Mouse (Mus musculus): ENCODE results near the gene Calcr.
"Not testable (repeated sequence)": the region's sequence is repeated elsewhere in the genome, so short reads cannot be mapped to it uniquely, and the experiment has no call there.

Gene Calcr

GRCm38 (mm10) chr6:3764230-3764764, at the start of gene Calcr:
Calcr (minus strand) TSS chr6:3764714.
- in situ Hi-C loops (cut with MseI, MboI) = no loop called here

- in situ Hi-C loops (cut with MseI, MboI) = no loop called here
These were observed 3.0 kb upstream of the Calcr start for GRCm38 (mm10) chr6:3767485-3767884.

GRCm38 (mm10) chr6:3763171-3763967, 1.1 kb downstream of the Calcr start:
- in situ Hi-C loops (cut with MseI, MboI) = no loop called here

- in situ Hi-C loops (cut with MseI, MboI) = no loop called here
These were observed 12.9 kb downstream of the Calcr start for GRCm38 (mm10) chr6:3751576-3751975.

GRCm38 (mm10) chr6:3749624-3750023, 14.9 kb downstream of the Calcr start:
- in situ Hi-C loops (cut with MseI, MboI) = no loop called here

- in situ Hi-C loops (cut with MseI, MboI) = no loop called here
These were observed 19.0 kb downstream of the Calcr start for GRCm38 (mm10) chr6:3745546-3745945.

GRCm38 (mm10) chr6:3741996-3742713, 22.4 kb downstream of the Calcr start:
- in situ Hi-C loops (cut with MseI, MboI) = no loop called here

GRCm38 (mm10) chr6:3741296-3741695, 23.2 kb downstream of the Calcr start:
- in situ Hi-C loops (cut with MseI, MboI) = no loop called here

GRCm38 (mm10) chr6:3730246-3730867, 34.2 kb downstream of the Calcr start:
- in situ Hi-C loops (cut with MseI, MboI) = loop anchor here in 1 of 2 experiments (10.0 kb wide), 1 partner anchor 96 kb away; no protein-coding TSS in a partner anchor

GRCm38 (mm10) chr6:3688087-3688642, 76.3 kb downstream of the Calcr start:
- in situ Hi-C loops (cut with MseI, MboI) = no loop called here

- in situ Hi-C loops (cut with MseI, MboI) = not testable (repeated sequence)
These were observed 86.2 kb downstream of the Calcr start for GRCm38 (mm10) chr6:3678286-3678685.

- in situ Hi-C loops (cut with MseI, MboI) = no loop called here
These were observed 86.7 kb downstream of the Calcr start for GRCm38 (mm10) chr6:3677806-3678205.

- in situ Hi-C loops (cut with MseI, MboI) = not testable (repeated sequence)
These were observed 92.6 kb downstream of the Calcr start for GRCm38 (mm10) chr6:3671941-3672340.

- in situ Hi-C loops (cut with MseI, MboI) = no loop called here
These were observed 100.3 kb downstream of the Calcr start for GRCm38 (mm10) chr6:3664147-3664716.

GRCm38 (mm10) chr6:3658405-3658804, 106.1 kb downstream of the Calcr start:
- in situ Hi-C loops (cut with MseI, MboI) = no loop called here
